Mouse (Mus musculus) macrophage (primary cell): Measurements from ENCODE around the gene AI467606. TPM values are rescaled to one million over a fixed set of nuclear protein-coding genes. Genes with fewer than 3 reads are reported as not detected.

Experiments used
- H3K27ac ChIP-seq: fragments of 350-480 bp; formaldehyde crosslinking; 2 replicates; pipeline ENCODE4 v1.9.0; 2021
- H3K36me3 ChIP-seq: fragments of 350-480 bp; formaldehyde crosslinking; 2 replicates; pipeline ENCODE4 v1.9.0; 2021; ENCODE audit errors: inconsistent target
- H3K4me3 ChIP-seq: fragments of 350-480 bp; formaldehyde crosslinking; 2 replicates; pipeline ENCODE4 v1.9.0; 2021; ENCODE audit errors: inconsistent target
- H3K79me2 ChIP-seq: fragments of 350-480 bp; formaldehyde crosslinking; 2 replicates; pipeline ENCODE4 v1.9.0; 2021; ENCODE audit errors: inconsistent target
- WGBS: methylation state at CpG from one replicate; pipeline ENCODE4 v1.1.7; 2026; ENCODE audit warnings: inconsistent platforms; ENCODE audit not compliant: missing documents; 5-methylcytosine and 5-hydroxymethylcytosine counted together
- polyA plus RNA-seq: library from polyadenylated mRNA; stranded (reverse); fragments of 250-400 nt; gene quantifications from 3 replicates; pipeline ENCODE4 v1.2.4, GENCODE M21; 2018; ENCODE audit warnings: inconsistent platforms
- total RNA-seq, 78 experiments: library from RNA; depleted of rRNA; stranded (reverse); fragments of 250-400 nt; gene quantifications; 1 replicate in 9 of 78; 2 replicates in 24 of 78; 3 replicates in 43 of 78; 4 replicates in 2 of 78; pipeline ENCODE4 v1.2.4; 2018; ENCODE audit warnings: inconsistent platforms in 56 of 78

AI467606 gene
- total RNA-seq (2018; cell fraction: chromatin; rRNA removed) = 10 to 100 TPM in 3 of 26 experiments, 1 to 10 TPM in 16, under 1 TPM in 7; 0.44 to 15.7 (median 2.0) TPM
- 10 to 100 TPM in 22 of 26 experiments, 1 to 10 TPM in 4; 3.2 to 38.6 (median 27.0) TPM for total RNA-seq (2018; cell fraction: cytosol; rRNA removed)
- total RNA-seq (2018; cell fraction: nucleus; rRNA removed) = 10 to 100 TPM in 15 of 26 experiments, 1 to 10 TPM in 11; 1.6 to 32.5 (median 12.7) TPM
- 17.5 to 31.4 TPM (median 20.4 TPM) in 3 replicates for polyA plus RNA-seq

- H3K36me3 ChIP-seq = peaks cover 11% of the 10 kb centered on the region; the same call in 1 of the 2 replicates
- peaks cover 26% of the 10 kb centered on the region for H3K79me2 ChIP-seq
- 1% methylated on average over 16 of the region's 16 CpGs for WGBS
- H3K4me3 ChIP-seq = peak within 1 kb of the TSS; percentile 87
- peak within 1 kb of the TSS; percentile 86 for H3K27ac ChIP-seq
These were observed at the start of gene AI467606 for GRCm38 (mm10) chr7:127091114-127091896. Gene AI467606, plus strand, starts transcription at chr7:127091359.

- under 1% methylated on average over 53 of the region's 53 CpGs for WGBS
- H3K36me3 ChIP-seq = no peaks in the 10 kb centered on the region
These were observed 49.1 kb upstream of the AI467606 start, which contains the start of gene Kif22 for GRCm38 (mm10) chr7:127041851-127042672. Gene Kif22, minus strand, starts transcription at chr7:127042471.

GRCm38 (mm10) chr7:127055026-127055585, 36.1 kb upstream of the AI467606 start:
- H3K36me3 ChIP-seq = no peaks in the 10 kb centered on the region
- no peak overlapping the region for H3K4me3 ChIP-seq
- 87% methylated on average over 5 of the region's 5 CpGs for WGBS
- no peak overlapping the region for H3K27ac ChIP-seq
- no peaks in the 10 kb centered on the region for H3K79me2 ChIP-seq

More at GRCm38 (mm10) chr7:127041851-127042672, 49.1 kb upstream of the AI467606 start, which contains the start of gene Kif22:
- peak within 1 kb of the TSS; percentile 51 for H3K27ac ChIP-seq
- H3K4me3 ChIP-seq = peak within 1 kb of the TSS; percentile 72
- peaks cover 52% of the 10 kb centered on the region for H3K79me2 ChIP-seq

GRCm38 (mm10) chr7:127065538-127065937, 25.6 kb upstream of the AI467606 start:
- Histone ChIP-seq H3K4me3 (no peak overlapping the region), H3K79me2 (no peaks in the 10 kb centered on the region), H3K36me3 (no peaks in the 10 kb centered on the region), H3K27ac (no peak overlapping the region)
- whole genome bisulfite sequencing = 88% methylated on average over 6 of the region's 6 CpGs

- Histone ChIP-seq H3K79me2 (no peaks in the 10 kb centered on the region), H3K27ac (no peak overlapping the region), H3K4me3 (no peak overlapping the region), H3K36me3 (no peaks in the 10 kb centered on the region)
- WGBS = 87% methylated on average over 4 of the region's 4 CpGs
These were observed 24.8 kb upstream of the AI467606 start for GRCm38 (mm10) chr7:127066317-127066716.

GRCm38 (mm10) chr7:127070871-127071413, 20.2 kb upstream of the AI467606 start:
- Histone ChIP-seq H3K27ac (no peak overlapping the region), H3K79me2 (no peaks in the 10 kb centered on the region), H3K4me3 (no peak overlapping the region), H3K36me3 (no peaks in the 10 kb centered on the region)
- 77% methylated on average over 4 of the region's 4 CpGs for WGBS

- Histone ChIP-seq H3K79me2 (no peaks in the 10 kb centered on the region), H3K4me3 (no peak overlapping the region), H3K27ac (no peak overlapping the region), H3K36me3 (no peaks in the 10 kb centered on the region)
- WGBS = 94% methylated on average over 4 of the region's 4 CpGs
These were observed 17.9 kb upstream of the AI467606 start for GRCm38 (mm10) chr7:127073221-127073620.

- no peak overlapping the region for H3K27ac ChIP-seq
- no peaks in the 10 kb centered on the region for H3K36me3 ChIP-seq
- H3K4me3 ChIP-seq = no peak overlapping the region
- H3K79me2 ChIP-seq = no peaks in the 10 kb centered on the region
- 97% methylated on average over 5 of the region's 5 CpGs for WGBS
These were observed 15.0 kb upstream of the AI467606 start for GRCm38 (mm10) chr7:127076188-127076587.

- H3K36me3 ChIP-seq = no peaks in the 10 kb centered on the region
- 86% methylated on average over 3 of the region's 3 CpGs for WGBS
- no peak overlapping the region for H3K4me3 ChIP-seq
- no peaks in the 10 kb centered on the region for H3K79me2 ChIP-seq
- H3K27ac ChIP-seq = no peak overlapping the region
These were observed 13.5 kb upstream of the AI467606 start for GRCm38 (mm10) chr7:127077692-127078091.

GRCm38 (mm10) chr7:127080045-127080444, 11.1 kb upstream of the AI467606 start:
- no peaks in the 10 kb centered on the region for H3K79me2 ChIP-seq
- H3K4me3 ChIP-seq = no peak overlapping the region
- WGBS = 4% methylated on average over 3 of the region's 3 CpGs
- H3K27ac ChIP-seq = peak overlapping the region; percentile 35
- no peaks in the 10 kb centered on the region for H3K36me3 ChIP-seq

- H3K4me3 ChIP-seq = no peak overlapping the region
- no peaks in the 10 kb centered on the region for H3K36me3 ChIP-seq
- WGBS = 73% methylated on average over 8 of the region's 8 CpGs
- no peaks in the 10 kb centered on the region for H3K79me2 ChIP-seq
- H3K27ac ChIP-seq = no peak overlapping the region
These were observed 8.9 kb upstream of the AI467606 start for GRCm38 (mm10) chr7:127082271-127082670.

GRCm38 (mm10) chr7:127082995-127083394, 8.2 kb upstream of the AI467606 start:
- Histone ChIP-seq H3K79me2 (no peaks in the 10 kb centered on the region), H3K36me3 (no peaks in the 10 kb centered on the region), H3K4me3 (no peak overlapping the region), H3K27ac (no peak overlapping the region)
- WGBS = 10% methylated on average over 2 of the region's 2 CpGs

- Histone ChIP-seq H3K36me3 (no peaks in the 10 kb centered on the region), H3K79me2 (no peaks in the 10 kb centered on the region), H3K27ac (no peak overlapping the region), H3K4me3 (no peak overlapping the region)
- WGBS = 89% methylated on average over 4 of the region's 4 CpGs
These were observed 7.5 kb upstream of the AI467606 start for GRCm38 (mm10) chr7:127083689-127084088.

- 80% methylated on average over 1 of the region's 2 CpGs for WGBS
- Histone ChIP-seq H3K27ac (no peak overlapping the region), H3K79me2 (no peaks in the 10 kb centered on the region), H3K36me3 (no peaks in the 10 kb centered on the region), H3K4me3 (no peak overlapping the region)
These were observed 6.4 kb upstream of the AI467606 start for GRCm38 (mm10) chr7:127084794-127085193.
